Mouse (Mus musculus): ENCODE results near the gene Prelp. TPM values are rescaled to one million over a fixed set of nuclear protein-coding genes. Genes with fewer than 3 reads are reported as not detected.

The Prelp gene
- total RNA-seq, 2 experiments from 2014 or later: 15.6 to 18.4 TPM

DNA sequence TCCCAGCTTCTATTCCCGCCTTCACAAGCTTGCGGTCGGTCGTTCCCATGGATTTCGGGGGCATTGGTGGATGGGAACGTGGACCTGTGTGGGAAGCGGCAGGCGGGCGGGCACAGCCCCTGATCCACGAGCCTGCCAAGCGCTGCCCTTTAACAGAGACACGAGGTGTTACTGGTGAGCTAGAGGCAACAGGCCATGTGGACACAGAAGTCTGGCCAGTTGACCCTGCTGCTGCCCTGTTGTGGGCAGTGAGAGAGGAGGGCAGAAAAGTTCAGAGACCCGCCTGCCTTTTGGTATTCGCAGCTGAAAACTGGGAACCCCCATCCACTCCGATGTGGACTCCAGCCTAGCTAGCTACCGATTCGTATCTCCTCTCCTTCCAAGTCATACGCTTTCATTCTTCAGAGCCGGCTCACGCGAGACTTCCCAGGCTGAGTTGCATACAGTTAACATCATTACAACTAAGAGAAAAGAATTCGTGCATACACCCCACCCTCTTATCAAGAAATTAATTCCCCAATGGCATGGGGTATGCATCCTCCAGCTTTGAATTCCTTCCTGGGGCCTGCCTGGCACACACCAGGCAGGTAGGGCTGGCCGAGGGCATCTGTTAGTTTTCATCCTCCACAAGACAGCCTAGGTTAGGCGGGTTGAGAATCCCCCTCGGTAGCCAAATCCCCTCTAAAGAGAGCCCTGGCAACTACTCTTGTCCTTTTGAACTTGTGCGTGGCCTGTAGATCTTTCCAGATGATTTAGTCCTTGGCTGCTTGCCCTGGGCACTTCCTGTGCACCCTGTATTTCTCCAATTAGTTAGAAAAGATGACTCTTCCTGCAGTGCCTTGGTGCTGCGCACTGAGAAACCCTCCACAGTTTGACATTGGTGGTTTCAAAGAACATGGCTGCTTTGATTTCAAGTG is 12.3 kb downstream of the Prelp start:
- intact Hi-C loops (cut with DNase I; ENCODE audit: low total_unique reads): loop anchor here (10.0 kb wide), 1 partner anchor 196 kb away; no protein-coding TSS in a partner anchor
- peak; percentile 50 for DNase-seq

- intact Hi-C loops (cut with DNase I; ENCODE audit: low total_unique reads): loop anchor here (10.0 kb wide), 1 partner anchor 197 kb away; no protein-coding TSS in a partner anchor
- DNase-seq: peak; percentile 60
Measured at GRCm38 (mm10) chr1:133907949-133908658, 13.1 kb downstream of the Prelp start, which contains the start of gene Optc. Optc (minus strand) TSS chr1:133907999.

- DNase-seq: no peak
- intact Hi-C loops (cut with DNase I; ENCODE audit: low total_unique reads): loop anchor here (10.0 kb wide), 1 partner anchor 198 kb away; no protein-coding TSS in a partner anchor
Measured at GRCm38 (mm10) chr1:133906420-133906819, 14.8 kb downstream of the Prelp start.

DNA sequence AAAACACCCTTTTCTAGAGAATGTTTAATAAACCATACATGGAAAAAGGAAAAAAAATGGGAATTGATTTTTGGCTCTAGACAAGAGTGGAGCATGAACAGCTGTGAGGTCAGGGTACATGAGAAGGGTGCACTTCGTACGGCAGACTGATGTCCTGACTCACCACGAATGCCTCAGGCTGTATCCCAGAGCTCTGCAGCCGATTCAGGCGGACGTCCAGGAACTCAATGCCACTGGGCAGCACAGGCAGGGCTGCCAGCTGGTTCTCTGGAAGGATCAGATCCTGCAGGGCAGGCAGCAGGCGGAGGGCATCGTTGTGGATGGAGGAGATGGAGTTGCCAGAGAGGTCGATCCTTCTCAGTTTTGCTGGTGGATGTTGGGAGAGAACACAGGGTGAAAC is 20.4 kb downstream of the Prelp start:
- DNase-seq: peak; percentile 68
- intact Hi-C loops (cut with DNase I; ENCODE audit: low total_unique reads): loop anchor here (10.0 kb wide), 1 partner anchor 204 kb away; no protein-coding TSS in a partner anchor

DNA sequence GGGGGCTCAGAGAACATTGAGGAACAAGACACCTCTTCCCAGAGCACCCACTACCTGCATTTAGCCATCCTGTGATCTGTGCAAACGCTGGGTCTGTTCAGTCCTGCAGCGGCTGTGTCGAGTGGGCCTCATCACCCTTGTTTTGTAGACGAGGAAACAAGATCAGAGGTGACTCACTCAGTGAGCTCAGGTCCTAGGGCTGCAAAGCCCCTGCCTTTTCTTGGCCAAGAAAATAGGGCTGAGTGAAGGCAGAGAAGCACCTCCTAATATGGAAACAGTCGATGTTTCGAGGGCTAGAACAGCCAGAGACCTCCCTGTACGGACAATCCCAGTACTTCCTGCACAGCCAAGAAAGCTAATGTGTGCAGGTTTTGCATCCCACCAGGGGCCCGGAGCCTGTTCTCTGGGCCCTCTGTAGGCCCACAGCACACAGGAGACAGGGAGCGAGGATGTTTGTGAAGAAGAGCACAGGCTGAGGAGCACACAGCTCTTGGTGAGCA is 22.1 kb downstream of the Prelp start:
- intact Hi-C loops (cut with DNase I; ENCODE audit: low total_unique reads): no loop called here
- no peak for DNase-seq

DNA sequence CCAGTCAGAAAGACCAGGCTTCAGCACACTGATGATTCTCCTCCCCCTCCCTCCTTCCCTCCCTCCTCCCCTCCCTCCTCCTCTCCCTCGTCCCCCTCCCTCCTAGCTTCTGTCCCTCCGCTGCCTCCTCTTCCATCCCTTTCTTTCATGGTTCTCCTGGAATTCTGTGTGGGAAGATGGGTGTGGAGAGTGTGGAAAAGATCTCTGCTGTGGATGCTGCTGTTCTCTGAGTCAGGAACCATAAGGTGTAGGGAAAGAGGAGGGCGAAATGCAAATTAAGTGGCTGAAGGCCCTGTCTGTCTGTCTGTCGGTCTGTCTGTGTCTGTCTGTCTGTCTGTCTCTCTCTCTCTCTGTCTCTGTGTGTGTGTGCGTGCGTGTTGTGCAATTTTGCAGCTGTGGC is 23.9 kb downstream of the Prelp start:
- intact Hi-C loops (cut with DNase I; ENCODE audit: low total_unique reads): loop anchor here (2.0 kb wide), 1 partner anchor 160 kb away; no protein-coding TSS in a partner anchor
- DNase-seq: no peak

DNA sequence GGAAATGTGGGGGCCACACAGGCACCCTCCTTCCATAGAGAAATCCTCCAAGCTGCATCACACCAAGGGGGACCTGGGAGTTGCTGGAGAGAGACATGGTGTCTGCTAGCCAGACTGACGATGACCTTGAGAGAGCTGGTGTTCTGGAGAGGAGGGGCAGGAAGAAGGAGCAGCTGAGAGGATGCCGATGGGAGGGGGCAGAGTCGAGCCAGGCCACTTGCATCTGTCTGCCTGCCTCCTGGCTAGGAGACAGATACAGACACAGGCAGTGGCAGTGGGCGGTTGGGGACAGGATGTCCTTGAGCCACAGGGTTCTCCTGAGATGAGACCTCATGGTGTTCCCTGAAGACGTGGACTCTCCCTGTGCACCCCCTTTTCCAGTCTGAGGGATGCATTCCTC is 29.7 kb downstream of the Prelp start:
- intact Hi-C loops (cut with DNase I; ENCODE audit: low total_unique reads): no loop called here
- DNase-seq: peak; percentile 65

GRCm38 (mm10) chr1:133889949-133890598 is 31.1 kb downstream of the Prelp start:
- no peak for DNase-seq

GRCm38 (mm10) chr1:133887538-133888250 is 33.5 kb downstream of the Prelp start:
- no peak for DNase-seq
- intact Hi-C loops (cut with DNase I; ENCODE audit: low total_unique reads): loop anchor here (10.0 kb wide), 1 partner anchor 53 kb away; no protein-coding TSS in a partner anchor

More at GRCm38 (mm10) chr1:133889949-133890598, 31.1 kb downstream of the Prelp start:
- intact Hi-C loops (cut with DNase I; ENCODE audit: low total_unique reads): loop anchor here (10.0 kb wide), 1 partner anchor 55 kb away; no protein-coding TSS in a partner anchor

- intact Hi-C loops (cut with DNase I; ENCODE audit: low total_unique reads): loop anchor here (10.0 kb wide), 1 partner anchor 52 kb away; no protein-coding TSS in a partner anchor
- no peak for DNase-seq
Measured at GRCm38 (mm10) chr1:133887044-133887443, 34.2 kb downstream of the Prelp start.

DNA sequence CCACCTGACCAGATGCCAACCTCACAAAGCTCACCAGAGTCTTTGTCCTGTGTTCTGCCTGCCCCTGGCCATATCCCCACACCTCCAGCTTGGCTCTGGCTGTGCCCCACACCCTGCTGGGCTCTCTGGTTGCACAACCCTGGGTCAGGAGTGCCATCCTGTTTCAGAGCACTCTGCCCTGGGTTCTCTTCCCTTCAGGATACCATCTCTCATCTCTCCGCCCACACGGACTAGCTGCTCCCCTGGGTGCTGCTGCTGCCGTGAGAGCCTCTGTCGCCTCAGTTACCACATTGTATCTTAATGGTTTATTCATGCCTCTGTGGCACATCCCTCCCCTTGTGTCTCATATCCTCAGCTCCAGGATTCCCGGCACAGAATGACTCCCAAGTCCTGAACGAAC is 34.8 kb downstream of the Prelp start:
- no peak for DNase-seq
- intact Hi-C loops (cut with DNase I; ENCODE audit: low total_unique reads): loop anchor here (10.0 kb wide), 1 partner anchor 52 kb away; no protein-coding TSS in a partner anchor

- no peak for DNase-seq
- intact Hi-C loops (cut with DNase I; ENCODE audit: low total_unique reads): loop anchor here (10.0 kb wide), 1 partner anchor 51 kb away; no protein-coding TSS in a partner anchor
Measured at GRCm38 (mm10) chr1:133885811-133886210, 35.4 kb downstream of the Prelp start.

DNA sequence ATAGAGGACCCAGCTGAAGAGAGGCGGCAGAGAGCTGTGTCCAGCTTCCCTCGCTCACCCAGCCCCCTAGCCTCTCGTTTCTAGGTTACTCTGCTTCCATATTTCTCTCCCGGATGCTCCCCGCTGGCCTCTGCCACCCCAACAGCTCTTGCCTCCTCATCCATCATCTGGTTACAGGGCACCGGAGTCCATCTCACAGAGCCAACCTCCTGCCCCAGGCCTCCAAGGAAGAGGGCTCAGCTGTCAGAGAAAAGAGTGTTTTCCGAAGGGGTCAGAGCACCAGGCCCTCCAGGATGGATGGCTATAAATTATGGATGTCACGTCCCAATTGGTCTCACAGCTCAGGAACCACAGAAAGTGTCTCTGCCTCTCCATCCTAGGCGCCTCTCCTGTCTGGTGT is 36.5 kb downstream of the Prelp start:
- intact Hi-C loops (cut with DNase I; ENCODE audit: low total_unique reads): loop anchor here (10.0 kb wide), 1 partner anchor 50 kb away; no protein-coding TSS in a partner anchor
- no peak for DNase-seq

DNA sequence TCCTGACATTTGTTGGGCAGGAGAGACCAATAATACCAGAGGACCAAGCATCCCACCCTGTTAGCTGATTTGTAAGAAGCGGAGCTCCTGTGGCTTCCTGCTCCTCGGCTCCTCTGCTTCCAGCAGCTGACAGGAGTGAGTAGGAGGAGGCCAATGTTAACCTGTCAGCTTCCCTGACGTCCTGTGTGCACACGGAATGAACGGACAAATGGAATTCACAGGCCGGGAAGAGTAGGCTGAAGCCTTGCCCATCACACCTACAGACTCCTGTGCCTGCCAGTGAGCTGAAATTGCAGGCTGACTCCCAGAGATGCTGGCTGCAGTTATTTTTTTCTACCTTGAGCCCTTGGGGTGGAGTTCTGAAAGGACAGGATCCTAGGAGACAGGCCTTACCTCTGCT is 37.1 kb downstream of the Prelp start:
- no peak for DNase-seq
- intact Hi-C loops (cut with DNase I; ENCODE audit: low total_unique reads): loop anchor here (10.0 kb wide), 1 partner anchor 49 kb away; no protein-coding TSS in a partner anchor

DNA sequence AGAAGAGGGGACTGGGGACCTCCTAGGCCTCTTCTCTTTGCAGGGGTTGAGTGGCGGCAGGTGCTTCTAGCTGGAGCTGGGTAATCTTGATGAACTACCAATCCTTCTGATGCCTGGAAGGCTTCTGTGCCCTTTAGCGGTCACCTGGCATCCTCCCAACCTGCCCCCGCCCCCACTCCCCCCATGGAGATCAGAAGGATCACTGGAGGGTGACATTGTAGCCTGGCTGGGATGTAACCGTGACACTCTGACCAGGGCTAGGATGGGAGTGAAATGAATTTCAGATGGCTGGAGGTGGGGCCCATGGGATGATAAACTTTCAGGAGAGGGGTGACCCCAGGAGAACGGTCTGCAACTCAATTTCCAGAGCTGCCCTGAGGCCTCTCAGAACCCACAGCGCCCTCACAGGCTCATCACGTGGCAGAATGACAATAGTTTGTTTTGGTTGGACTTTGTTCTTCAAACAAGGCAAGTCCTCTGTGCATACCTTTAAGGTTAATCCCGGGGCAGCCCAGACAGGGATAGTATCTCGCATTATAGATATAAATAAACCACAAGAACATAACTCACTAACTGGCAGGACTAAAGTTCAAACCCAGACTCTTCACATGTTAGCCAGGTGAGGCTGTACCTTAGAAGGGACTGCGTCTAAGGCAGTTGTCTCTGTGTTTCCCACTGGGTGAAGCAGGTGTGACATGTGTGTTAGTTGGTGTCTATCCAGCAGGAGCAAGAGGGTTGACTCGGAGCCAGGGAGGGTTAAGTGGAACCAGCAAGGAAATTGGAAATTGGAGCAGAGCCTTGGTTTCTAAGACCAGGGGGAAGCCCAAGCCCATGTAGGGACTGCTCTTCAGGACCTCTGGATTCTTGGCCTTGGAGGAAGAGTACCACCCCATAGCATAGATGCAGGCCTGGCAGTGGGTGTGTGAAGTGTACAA is 38.7 kb downstream of the Prelp start:
- intact Hi-C loops (cut with DNase I; ENCODE audit: low total_unique reads): loop anchor here (10.0 kb wide), 1 partner anchor 48 kb away; no protein-coding TSS in a partner anchor
- no peak for DNase-seq

DNA sequence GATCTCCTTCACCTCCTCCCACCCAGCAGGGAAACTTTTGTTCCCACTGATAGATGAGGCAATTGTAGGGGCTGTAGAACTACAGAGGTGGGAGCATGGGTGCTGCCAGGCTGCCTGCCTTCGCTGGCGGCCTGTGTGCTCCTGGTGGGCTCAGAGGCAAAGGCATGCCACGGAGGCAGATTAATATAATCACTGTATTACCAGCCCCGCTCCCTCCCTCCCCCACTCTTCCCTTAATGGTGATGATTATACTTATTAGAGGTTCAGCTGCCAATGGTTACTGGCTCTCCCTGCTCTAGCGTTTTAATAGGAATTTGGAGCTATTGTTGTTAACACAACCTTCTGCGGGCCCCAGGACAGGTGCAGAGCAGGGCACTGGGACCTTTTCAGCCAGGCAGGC is 39.4 kb downstream of the Prelp start:
- intact Hi-C loops (cut with DNase I; ENCODE audit: low total_unique reads): loop anchor here (10.0 kb wide), 1 partner anchor 47 kb away; no protein-coding TSS in a partner anchor
- DNase-seq: no peak

GRCm38 (mm10) chr1:133878825-133879423 is 42.3 kb downstream of the Prelp start:
- intact Hi-C loops (cut with DNase I; ENCODE audit: low total_unique reads): no loop called here

More at GRCm38 (mm10) chr1:133878825-133879423, 42.3 kb downstream of the Prelp start:
- no peak for DNase-seq

Data from gastrocnemius, postnatal 14 days (tissue).